Mouse (Mus musculus) CH12.LX (cell line): ENCODE data around the gene Epas1.

Experiments used
- CTCF ChIP-seq, 2 experiments: IDR thresholded peaks in 1 of 2; conservative IDR thresholded peaks in 1 of 2; 2 replicates each; pipeline ENCODE4 v1.5.1; 2011 to 2012; ENCODE audit warnings: low read depth in 2 of 2, low read length in 2 of 2, improper control_type of control experiment in 1 of 2, inconsistent platforms in 1 of 2, mild to moderate bottlenecking in 1 of 2, moderate library complexity in 1 of 2
- EP300 ChIP-seq: IDR thresholded peaks from 2 replicates; pipeline ENCODE4 v1.6.1; 2011; ENCODE audit warnings: low read length, improper control_type of control experiment
- PAX5 ChIP-seq: IDR thresholded peaks from 2 replicates; pipeline ENCODE4 v1.6.1; 2012; ENCODE audit warnings: low read length, inconsistent platforms, mixed read lengths

- TF ChIP-seq EP300 (no peak), PAX5 (no peak), CTCF (conservative IDR thresholded peaks at IDR 0.05 in 1 of 2, IDR thresholded peaks at IDR 0.05 in 1 of 2; ENCODE audit: low read depth in 2 of 2, low read length in 2 of 2) (no peak)
Observed at GRCm38 (mm10) chr17:86784405-86784977, 31.0 kb downstream of the Epas1 start.
